Comparison of ENCODE assay signal across 1 mouse cellular context in the genomic region with DNA sequence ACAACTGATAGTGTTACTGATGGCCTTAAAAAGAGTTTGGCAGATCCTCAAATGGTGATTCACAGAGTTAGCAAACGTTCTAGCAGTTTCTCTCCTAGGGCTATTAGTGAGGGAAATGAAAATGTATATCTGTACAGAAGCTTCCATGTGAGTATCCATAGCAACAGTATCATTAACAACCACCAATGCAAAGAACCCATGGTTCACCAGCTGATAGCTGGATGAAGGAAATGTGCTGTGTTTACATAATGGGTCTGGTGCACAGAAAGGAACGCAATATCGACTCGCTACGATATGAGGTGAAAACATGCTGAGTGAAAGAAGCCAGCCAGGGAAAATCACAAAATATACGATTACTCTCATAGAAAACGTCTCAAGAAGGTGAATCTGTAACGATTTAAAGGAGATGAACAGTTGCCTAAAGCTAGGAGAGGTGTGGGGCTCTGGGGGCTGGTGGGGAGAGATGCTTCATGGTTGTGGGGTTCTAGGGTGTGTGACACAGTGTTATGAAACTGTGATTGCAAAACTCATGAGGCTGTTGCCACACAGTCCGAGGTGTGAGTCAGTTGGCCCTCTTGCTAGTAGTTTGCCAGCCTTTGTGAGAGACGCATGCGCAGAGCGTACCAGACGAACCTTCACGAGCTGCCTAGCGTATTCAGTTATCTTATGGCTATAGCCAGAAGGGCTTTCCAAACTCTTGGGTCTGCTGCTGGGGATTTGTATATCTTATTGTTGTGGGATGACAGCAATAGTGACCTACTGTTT.
TF ChIP-seq lines count a peak whose summit lies in the region.

No protein-coding gene starts in this region.

TF ChIP-seq in MEL, 35 proteins besides CTCF, POLR2A, EP300 and RAD21 (continued from another document):
- TF ChIP-seq MEF2A (IDR thresholded peaks at IDR 0.05; ENCODE audit: extremely low read depth, insufficient replicate concordance, low read depth, low read length, poor library complexity, severe bottlenecking) (no peak), ZC3H11A (IDR thresholded peaks at IDR 0.05; ENCODE audit: low read depth, low read length) (no peak), NRF1 (IDR thresholded peaks at IDR 0.05; ENCODE audit: insufficient read depth, low read depth, low read length, poor library complexity, severe bottlenecking) (no peak), USF1 (IDR thresholded peaks at IDR 0.05; ENCODE audit: low read depth, low read length) (no peak), SMC3 (IDR thresholded peaks at IDR 0.05; ENCODE audit: low read depth, low read length) (no peak)
